Mouse (Mus musculus) cerebellum, adult 2 months (tissue): ENCODE data around the gene Sae1. TPM values are rescaled to one million over a fixed set of nuclear protein-coding genes. Genes with fewer than 3 reads are reported as not detected.

Experiments used
- DNase-seq, 2 experiments: peaks; one replicate each; pipeline ENCODE4 v3.0.0; 2021
- H3K27ac ChIP-seq: fragments of 200-500 bp; 2 replicates; pipeline ENCODE4 v1.5.1; 2012; ENCODE audit warnings: low read length, control low read depth, inconsistent platforms; ENCODE audit not compliant: insufficient read depth
- H3K27me3 ChIP-seq: fragments of 200-500 bp; 2 replicates; pipeline ENCODE4 v1.6.1; 2012; ENCODE audit warnings: inconsistent platforms, mild to moderate bottlenecking, low read length, moderate library complexity; ENCODE audit not compliant: control insufficient read depth, insufficient read depth
- H3K4me1 ChIP-seq: fragments of 200-500 bp; 2 replicates; pipeline ENCODE4 v1.6.1; 2011; ENCODE audit warnings: low read length; ENCODE audit not compliant: control insufficient read depth, insufficient read depth
- H3K4me3 ChIP-seq: fragments of 200-500 bp; replicated peaks from 2 replicates; pipeline ENCODE3; 2011; ENCODE audit warnings: mild to moderate bottlenecking, low read depth, low read length, control low read depth; ENCODE audit not compliant: insufficient read depth
- CTCF ChIP-seq: fragments of 200-500 bp; IDR thresholded peaks from 2 replicates; pipeline ENCODE4 v1.5.1; 2011; ENCODE audit warnings: low read depth, mild to moderate bottlenecking, control low read depth, low read length, moderate library complexity, borderline replicate concordance; ENCODE audit not compliant: insufficient read depth
- POLR2A ChIP-seq: fragments of 200-500 bp; IDR thresholded peaks from 2 replicates; pipeline ENCODE4 v1.6.1; 2011; ENCODE audit warnings: low read length, control low read depth, borderline replicate concordance; ENCODE audit not compliant: insufficient read depth
- WGBS: fragments of 180-500 bp; shearing (Covaris S2); methylation state at CpG from one replicate; pipeline ENCODE4 v1.1.7; 2018; 5-methylcytosine and 5-hydroxymethylcytosine counted together
- polyA plus RNA-seq: library from polyadenylated mRNA; depleted of rRNA; stranded (reverse); fragments of >200 nt; gene quantifications from 2 replicates; pipeline ENCODE4 v1.2.3, GENCODE M21; 2012; rRNA removed

Gene Sae1
- 78.2 and 84.0 TPM in 2 replicates for polyA plus RNA-seq

- no peak for TF ChIP-seq CTCF
- TF ChIP-seq POLR2A: peak; percentile 75
- H3K27ac ChIP-seq: no peak within 1 kb of the TSS
- H3K4me1 ChIP-seq: no peaks in the 10 kb centered on the region; the same call in 1 of the 2 replicates
- DNase-seq: peak; percentile 98 to 99
- peak within 1 kb of the TSS; percentile 89 for H3K4me3 ChIP-seq
- WGBS: 1% methylated on average over 58 of the region's 58 CpGs
- no peaks in the 10 kb centered on the region for H3K27me3 ChIP-seq
Measured at GRCm38 (mm10) chr7:16387160-16388041, at the start of gene Sae1. Gene Sae1, minus strand, starts transcription at chr7:16387806.

- H3K4me3 ChIP-seq: no peak overlapping the region
- WGBS: 84% methylated on average over 9 of the region's 9 CpGs
- TF ChIP-seq CTCF: no peak
- TF ChIP-seq POLR2A: no peak
- DNase-seq: no peak
- H3K27ac ChIP-seq: no peak overlapping the region
- no peaks in the 10 kb centered on the region for H3K4me1 ChIP-seq
- H3K27me3 ChIP-seq: no peaks in the 10 kb centered on the region
Measured at GRCm38 (mm10) chr7:16435088-16435487, 47.5 kb upstream of the Sae1 start.

- TF ChIP-seq CTCF (no peak), POLR2A (no peak)
- H3K27me3 ChIP-seq: no peaks in the 10 kb centered on the region
Measured at GRCm38 (mm10) chr7:16433352-16433971, 45.9 kb upstream of the Sae1 start.

GRCm38 (mm10) chr7:16426129-16426729 lies 38.6 kb upstream of the Sae1 start:
- Histone ChIP-seq H3K4me3 (no peak overlapping the region), H3K27ac (no peak overlapping the region), H3K27me3 (no peaks in the 10 kb centered on the region), H3K4me1 (no peaks in the 10 kb centered on the region)
- 48% methylated on average over 4 of the region's 4 CpGs for WGBS
- peak; percentile 76 to 79 for DNase-seq
- TF ChIP-seq POLR2A: no peak
- TF ChIP-seq CTCF: peak; percentile 84

More at GRCm38 (mm10) chr7:16433352-16433971, 45.9 kb upstream of the Sae1 start:
- H3K27ac ChIP-seq: no peak overlapping the region
- H3K4me3 ChIP-seq: no peak overlapping the region
- no peak for DNase-seq
- H3K4me1 ChIP-seq: no peaks in the 10 kb centered on the region
- WGBS: 81% methylated on average over 3 of the region's 3 CpGs

GRCm38 (mm10) chr7:16425721-16426120 lies 38.1 kb upstream of the Sae1 start:
- H3K4me1 ChIP-seq: no peaks in the 10 kb centered on the region
- H3K4me3 ChIP-seq: no peak overlapping the region
- WGBS: 87% methylated on average over 10 of the region's 10 CpGs
- TF ChIP-seq POLR2A: no peak
- no peak for TF ChIP-seq CTCF
- no peaks in the 10 kb centered on the region for H3K27me3 ChIP-seq
- no peak overlapping the region for H3K27ac ChIP-seq
- no peak for DNase-seq

GRCm38 (mm10) chr7:16423731-16424130 lies 36.1 kb upstream of the Sae1 start:
- Histone ChIP-seq H3K27me3 (no peaks in the 10 kb centered on the region), H3K4me1 (no peaks in the 10 kb centered on the region), H3K27ac (no peak overlapping the region), H3K4me3 (no peak overlapping the region)
- WGBS: 87% methylated on average over 9 of the region's 9 CpGs
- no peak for DNase-seq
- no peak for TF ChIP-seq CTCF

- TF ChIP-seq CTCF (no peak), POLR2A (no peak)
- Histone ChIP-seq H3K27ac (no peak overlapping the region), H3K4me1 (no peaks in the 10 kb centered on the region), H3K27me3 (no peaks in the 10 kb centered on the region), H3K4me3 (no peak overlapping the region)
- DNase-seq: no peak
- WGBS: 85% methylated on average over 18 of the region's 18 CpGs
Measured at GRCm38 (mm10) chr7:16422222-16422856, 34.7 kb upstream of the Sae1 start.
